Mouse (Mus musculus) MEL (cell line): ENCODE measurements around the gene Rmdn2.

Experiments used
- CTCF ChIP-seq, 3 experiments: IDR thresholded peaks in 2 of 3; conservative IDR thresholded peaks in 1 of 3; 2 replicates each; pipeline ENCODE4 v1.5.1; 2011 to 2012; ENCODE audit warnings: low read length in 3 of 3, low read depth in 2 of 3, mild to moderate bottlenecking in 2 of 3, improper control_type of control experiment in 1 of 3, inconsistent platforms in 1 of 3, mixed read lengths in 1 of 3, moderate library complexity in 1 of 3; ENCODE audit not compliant: control insufficient read depth in 1 of 3, insufficient read depth in 1 of 3, poor library complexity in 1 of 3, severe bottlenecking in 1 of 3
- MAFK ChIP-seq: IDR thresholded peaks from 2 replicates; pipeline ENCODE4 v1.6.1; 2011; ENCODE audit warnings: low read depth, mild to moderate bottlenecking, low read length, improper control_type of control experiment, borderline replicate concordance
- MAZ ChIP-seq: IDR thresholded peaks from 2 replicates; pipeline ENCODE4 v1.6.1; 2012; ENCODE audit warnings: low read depth, mild to moderate bottlenecking, inconsistent platforms, low read length, improper control_type of control experiment
- NRF1 ChIP-seq: IDR thresholded peaks from 2 replicates; pipeline ENCODE4 v1.6.1; 2014; ENCODE audit warnings: low read depth, mild to moderate bottlenecking, inconsistent platforms, low read length, improper control_type of control experiment, moderate library complexity; ENCODE audit not compliant: poor library complexity, insufficient read depth, severe bottlenecking
- POLR2A ChIP-seq, 2 experiments: IDR thresholded peaks; 2 replicates each; pipeline ENCODE4 v1.6.1; 2011 to 2012; ENCODE audit warnings: low read length in 2 of 2, mild to moderate bottlenecking in 2 of 2, control low read depth in 1 of 2, improper control_type of control experiment in 1 of 2, low read depth in 1 of 2, moderate library complexity in 1 of 2; ENCODE audit not compliant: control insufficient read depth in 1 of 2, insufficient read depth in 1 of 2, poor library complexity in 1 of 2
- POLR2AphosphoS2 ChIP-seq: IDR thresholded peaks from 2 replicates; pipeline ENCODE4 v1.6.1; 2011; ENCODE audit warnings: low read length, improper control_type of control experiment
- RAD21 ChIP-seq: IDR thresholded peaks from 2 replicates; pipeline ENCODE4 v1.6.1; 2011; ENCODE audit warnings: mild to moderate bottlenecking, low read depth, low read length, improper control_type of control experiment
- RCOR1 ChIP-seq: IDR thresholded peaks from 2 replicates; pipeline ENCODE4 v1.6.1; 2012; ENCODE audit warnings: low read depth, mild to moderate bottlenecking, inconsistent platforms, low read length, improper control_type of control experiment
- ZMIZ1 ChIP-seq: IDR thresholded peaks from 2 replicates; pipeline ENCODE4 v1.6.1; 2012; ENCODE audit warnings: low read depth, mild to moderate bottlenecking, inconsistent platforms, low read length, improper control_type of control experiment, moderate library complexity

DNA sequence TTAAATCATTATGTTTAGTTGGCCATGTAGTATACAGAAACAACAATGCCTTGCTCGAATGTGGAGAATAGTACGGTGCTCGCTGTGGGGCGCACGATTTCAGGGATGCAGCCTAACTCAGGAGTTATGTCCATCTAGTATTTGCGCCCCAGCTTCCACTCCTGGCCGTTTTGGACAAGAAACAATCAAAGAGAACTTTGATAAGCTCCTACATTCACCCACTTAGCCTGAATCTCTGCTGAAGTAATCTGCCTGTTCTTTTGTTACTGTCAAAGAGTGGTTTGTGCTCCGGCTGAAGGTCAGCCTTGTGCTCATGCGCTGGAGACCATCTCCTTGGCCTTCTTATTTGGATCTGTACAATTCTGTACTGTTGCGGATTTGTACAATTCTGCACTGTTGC, 6.8 kb downstream of the Rmdn2 start:
- TF ChIP-seq RAD21 (no peak), POLR2A (IDR thresholded peaks at IDR 0.05; ENCODE audit: control insufficient read depth in 1 of 2, insufficient read depth in 1 of 2, low read depth in 1 of 2, low read length in 2 of 2, poor library complexity in 1 of 2) (no peak), CTCF (IDR thresholded peaks at IDR 0.05 in 2 of 3, conservative IDR thresholded peaks at IDR 0.05 in 1 of 3; ENCODE audit: control insufficient read depth in 1 of 3, insufficient read depth in 1 of 3, low read depth in 2 of 3, low read length in 3 of 3, poor library complexity in 1 of 3, severe bottlenecking in 1 of 3) (no peak), ZMIZ1 (no peak), NRF1 (no peak), MAFK (no peak), MAZ (no peak), RCOR1 (no peak), POLR2AphosphoS2 (no peak)
